Mouse (Mus musculus) adrenal gland, adult 2 months (tissue): Measurements from ENCODE around the gene Gm49392. TPM values are rescaled to one million over a fixed set of nuclear protein-coding genes. Genes with fewer than 3 reads are reported as not detected.

Experiments used
- polyA plus RNA-seq: library from polyadenylated mRNA; depleted of rRNA; stranded (reverse); fragments of >200 nt; gene quantifications from 2 replicates; pipeline ENCODE4 v1.2.3, GENCODE M21; 2012; rRNA removed
- total RNA-seq, 2 experiments: library from RNA; stranded (reverse); gene quantifications; 2 replicates each; pipeline ENCODE4 v1.2.3; 2021

Gm49392 gene
- total and polyA plus RNA-seq, 3 experiments: 0.61 TPM; not detected in 2

Other genes starting within 250 kb of the Gm49392 start
- not detected for gene BC051665, start 110.5 kb downstream of the Gm49392 start, total RNA-seq
- gene BC051665, start 110.5 kb downstream of the Gm49392 start, polyA plus RNA-seq: not detected in 2 replicates
- gene Ctsll3, start 94.0 kb downstream of the Gm49392 start, total RNA-seq: not detected
- not detected in 2 replicates for gene Ctsll3, start 94.0 kb downstream of the Gm49392 start, polyA plus RNA-seq
- 10 to 100 TPM in 1 of 2 experiments, 1 to 10 TPM in 1; 1.5 to 45.8 TPM for gene 4930486L24Rik, start 32.4 kb downstream of the Gm49392 start, total RNA-seq
- 3.8 and 6.1 TPM in 2 replicates for gene 4930486L24Rik, start 32.4 kb downstream of the Gm49392 start, polyA plus RNA-seq
- 1 to 10 TPM; 2.4 to 3.1 TPM for gene Ctla2b, start 553 bp upstream of the Gm49392 start, total RNA-seq
- not detected in 2 replicates for gene Ctla2b, start 553 bp upstream of the Gm49392 start, polyA plus RNA-seq
- not detected for gene Tpbpb, start 8.0 kb upstream of the Gm49392 start, total RNA-seq
- not detected in 2 replicates for gene Tpbpb, start 8.0 kb upstream of the Gm49392 start, polyA plus RNA-seq
- not detected for gene Gm49393, start 38.7 kb upstream of the Gm49392 start, total RNA-seq
- gene Gm49393, start 38.7 kb upstream of the Gm49392 start, polyA plus RNA-seq: not detected in 2 replicates
- gene Gm49391, start 39.7 kb upstream of the Gm49392 start, total RNA-seq: 1 to 10 TPM in 1 of 2 experiments, not detected in 1; 1.0 TPM
- gene Gm49391, start 39.7 kb upstream of the Gm49392 start, polyA plus RNA-seq: 0.16 TPM in 1 of 2 replicates, not detected in the other
- 10 to 100 TPM; 19.3 to 47.5 TPM for gene Ctla2a, start 39.7 kb upstream of the Gm49392 start, total RNA-seq
- 0.46 and 0.91 TPM in 2 replicates for gene Ctla2a, start 39.7 kb upstream of the Gm49392 start, polyA plus RNA-seq
- not detected for gene Tpbpa, start 45.1 kb upstream of the Gm49392 start, total RNA-seq
- gene Tpbpa, start 45.1 kb upstream of the Gm49392 start, polyA plus RNA-seq: not detected in 2 replicates
- not detected for gene Ctsj, start 109.1 kb upstream of the Gm49392 start, total RNA-seq
- gene Ctsj, start 109.1 kb upstream of the Gm49392 start, polyA plus RNA-seq: not detected in 2 replicates
- not detected for gene Ctsq, start 143.7 kb upstream of the Gm49392 start, total RNA-seq
- gene Ctsq, start 143.7 kb upstream of the Gm49392 start, polyA plus RNA-seq: not detected in 2 replicates